9 mouse cellular contexts compared by ENCODE assay signal in genomic region chr2:126360688-126361087, GRCm38 (mm10).
DNase-seq lines count a peak whose midpoint lies in the region; ATAC-seq and TF ChIP-seq lines count a peak whose summit lies in the region.
"Had no signal": no experiment of that assay in that cellular context is flagged by ENCODE, and none has a peak within 500 bp of the region (broad histone marks: within the 10 kb centered on the region; RNA-seq: fewer than 3 reads in every experiment).

No protein-coding gene starts in this region.

- no peak overlapping the region for H3K4me3 ChIP-seq in liver, adult 2 months (ENCODE audit: insufficient read depth, low read depth, low read length)
- H3K4me3 ChIP-seq in liver, embryonic 12.5 days: no peak overlapping the region
- H3K4me3 ChIP-seq in intestine, embryonic 15.5 days (replicated peaks): no peak overlapping the region
- H3K4me3 ChIP-seq: megakaryocyte, embryonic 14.5 days had no signal

- no peak overlapping the region for H3K9ac ChIP-seq in liver, adult 2 months (ENCODE audit: low read depth, low read length)
- no peak overlapping the region for H3K9ac ChIP-seq in liver, embryonic 12.5 days
- no peak overlapping the region for H3K9ac ChIP-seq in intestine, embryonic 15.5 days

- H3K79me2 ChIP-seq in liver, adult 2 months (ENCODE audit: control insufficient read depth, insufficient read depth, low read length): no peaks in the 10 kb centered on the region

- no peak for TF ChIP-seq POLR2A in liver, adult 2 months (IDR thresholded peaks at IDR 0.05; ENCODE audit: extremely low read depth, insufficient read depth, low read length)

- DNase-seq in liver, adult 2 months (ENCODE audit: extremely low read depth, low read depth, low spot score): peak; percentile 46
- DNase-seq in gastrocnemius, postnatal 14 days: peak; percentile 59
- peak; percentile 52 for DNase-seq in lung, postnatal 36 days
- no peak for DNase-seq in right cerebral cortex, adult 2 months (ENCODE audit: low spot score in 2 of 2)
- DNase-seq in liver: no peak
- DNase-seq in thymus, postnatal 10 days (ENCODE audit: low spot score in 2 of 2): no peak

- WGBS in liver, adult 2 months: 84% methylated on average over 6 of the region's 6 CpGs
- 64% methylated on average over 6 of the region's 6 CpGs for WGBS in liver, embryonic 12.5 days (ENCODE audit: insufficient replicate concordance)
- WGBS in intestine, embryonic 15.5 days: 47% methylated on average over 6 of the region's 6 CpGs

- H3K36me3 ChIP-seq in liver, adult 2 months (ENCODE audit: control insufficient read depth, insufficient read depth, low read length): no peaks in the 10 kb centered on the region
- no peaks in the 10 kb centered on the region for H3K36me3 ChIP-seq in liver, embryonic 12.5 days
- H3K36me3 ChIP-seq in intestine, embryonic 15.5 days: no peaks in the 10 kb centered on the region

- H3K4me2 ChIP-seq in liver, embryonic 12.5 days: no peak overlapping the region
- H3K4me2 ChIP-seq in intestine, embryonic 15.5 days (replicated peaks): 0 out of 2 replicates have a peak overlapping the region, but pooled peaks have one; percentile 12

- intact Hi-C loops in gastrocnemius, postnatal 14 days (cut with DNase I; ENCODE audit: low total_unique reads): loop anchor here (5.0 to 10.0 kb wide), 2 partner anchors 356 to 468 kb away; no protein-coding TSS in a partner anchor

- H3K27ac ChIP-seq in liver, adult 2 months (replicated peaks; ENCODE audit: insufficient read depth, low read depth, low read length): peak overlapping the region; percentile 55
- H3K27ac ChIP-seq in liver, embryonic 12.5 days: no peak overlapping the region
- no peak overlapping the region for H3K27ac ChIP-seq in intestine, embryonic 15.5 days

- peaks cover 19% of the 10 kb centered on the region for H3K4me1 ChIP-seq in liver, adult 2 months (ENCODE audit: control insufficient read depth, insufficient read depth, low read length)
- H3K4me1 ChIP-seq in liver, embryonic 12.5 days: peaks cover 18% of the 10 kb centered on the region
- no peaks in the 10 kb centered on the region for H3K4me1 ChIP-seq in intestine, embryonic 15.5 days (replicated peaks)

- H3K9me3 ChIP-seq in liver, embryonic 12.5 days (replicated peaks): no peaks in the 10 kb centered on the region
- H3K9me3 ChIP-seq in intestine, embryonic 15.5 days: no peaks in the 10 kb centered on the region
- H3K9me3 ChIP-seq: megakaryocyte, embryonic 14.5 days had no signal

- H3K27me3 ChIP-seq in liver, adult 2 months (ENCODE audit: control insufficient read depth, insufficient read depth, low read length): no peaks in the 10 kb centered on the region
- H3K27me3 ChIP-seq in liver, embryonic 12.5 days (replicated peaks): no peaks in the 10 kb centered on the region
- no peaks in the 10 kb centered on the region for H3K27me3 ChIP-seq in intestine, embryonic 15.5 days (replicated peaks)
- H3K27me3 ChIP-seq: megakaryocyte, embryonic 14.5 days had no signal

- no peak for ATAC-seq in liver, embryonic 12.5 days
- 0 out of 2 replicates have a peak, but pooled peaks have one; percentile 62 for ATAC-seq in intestine, embryonic 15.5 days

- no peak for TF ChIP-seq CTCF in liver, adult 2 months (IDR thresholded peaks at IDR 0.05; ENCODE audit: low read depth, low read length)

Comparison
In these comparisons a context has a peak if more than half of its experiments do, and no peak if none do; other contexts are left out.
1. DNase-seq: peak in liver, adult 2 months (single experiment), gastrocnemius, postnatal 14 days (single experiment) and lung, postnatal 36 days (single experiment); none in right cerebral cortex, adult 2 months (0 of 2), liver (single experiment) and thymus, postnatal 10 days (0 of 2).